Mouse (Mus musculus): ENCODE data around the gene Smyd3.

Gene Smyd3

GRCm38 (mm10) chr1:179419091-179419490 lies 98.8 kb downstream of the Smyd3 start:
- in situ Hi-C loops (cut with MboI; ENCODE audit: unreplicated experiment in 2 of 2): no loop called here

- in situ Hi-C loops (cut with MboI; ENCODE audit: unreplicated experiment in 2 of 2): no loop called here
Observed at GRCm38 (mm10) chr1:179408086-179408485, 109.8 kb downstream of the Smyd3 start.

- in situ Hi-C loops (cut with MboI; ENCODE audit: unreplicated experiment in 2 of 2): no loop called here
Observed at GRCm38 (mm10) chr1:179400835-179401234, 117.0 kb downstream of the Smyd3 start.

- in situ Hi-C loops (cut with MboI; ENCODE audit: unreplicated experiment in 2 of 2): no loop called here
Observed at GRCm38 (mm10) chr1:179398639-179399038, 119.2 kb downstream of the Smyd3 start.

- in situ Hi-C loops (cut with MboI; ENCODE audit: unreplicated experiment in 2 of 2): no loop called here
Observed at GRCm38 (mm10) chr1:179386237-179386975, 131.4 kb downstream of the Smyd3 start.

GRCm38 (mm10) chr1:179385691-179386090 lies 132.2 kb downstream of the Smyd3 start:
- in situ Hi-C loops (cut with MboI; ENCODE audit: unreplicated experiment in 2 of 2): no loop called here

GRCm38 (mm10) chr1:179384296-179384695 lies 133.5 kb downstream of the Smyd3 start:
- in situ Hi-C loops (cut with MboI; ENCODE audit: unreplicated experiment in 2 of 2): no loop called here

- in situ Hi-C loops (cut with MboI; ENCODE audit: unreplicated experiment in 2 of 2): no loop called here
Observed at GRCm38 (mm10) chr1:179378102-179378501, 139.7 kb downstream of the Smyd3 start.

GRCm38 (mm10) chr1:179374987-179375386 lies 142.9 kb downstream of the Smyd3 start:
- in situ Hi-C loops (cut with MboI; ENCODE audit: unreplicated experiment in 2 of 2): no loop called here

GRCm38 (mm10) chr1:179373911-179374310 lies 143.9 kb downstream of the Smyd3 start:
- in situ Hi-C loops (cut with MboI; ENCODE audit: unreplicated experiment in 2 of 2): no loop called here

- in situ Hi-C loops (cut with MboI; ENCODE audit: unreplicated experiment in 2 of 2): no loop called here
Observed at GRCm38 (mm10) chr1:179371191-179371590, 146.7 kb downstream of the Smyd3 start.

- in situ Hi-C loops (cut with MboI; ENCODE audit: unreplicated experiment in 2 of 2): no loop called here
Observed at GRCm38 (mm10) chr1:179368426-179369010, 149.3 kb downstream of the Smyd3 start.

GRCm38 (mm10) chr1:179361481-179362466 lies 156.1 kb downstream of the Smyd3 start:
- in situ Hi-C loops (cut with MboI; ENCODE audit: unreplicated experiment in 2 of 2): no loop called here

- in situ Hi-C loops (cut with MboI; ENCODE audit: unreplicated experiment in 2 of 2): no loop called here
Observed at GRCm38 (mm10) chr1:179357111-179357510, 160.7 kb downstream of the Smyd3 start.

- in situ Hi-C loops (cut with MboI; ENCODE audit: unreplicated experiment in 2 of 2): no loop called here
Observed at GRCm38 (mm10) chr1:179354250-179354649, 163.6 kb downstream of the Smyd3 start.

- in situ Hi-C loops (cut with MboI; ENCODE audit: unreplicated experiment in 2 of 2): no loop called here
Observed at GRCm38 (mm10) chr1:179345318-179345925, 172.4 kb downstream of the Smyd3 start.

- in situ Hi-C loops (cut with MboI; ENCODE audit: unreplicated experiment in 2 of 2): no loop called here
Observed at GRCm38 (mm10) chr1:179343426-179343825, 174.4 kb downstream of the Smyd3 start.

- in situ Hi-C loops (cut with MboI; ENCODE audit: unreplicated experiment in 2 of 2): no loop called here
Observed at GRCm38 (mm10) chr1:179341589-179341988, 176.3 kb downstream of the Smyd3 start.

GRCm38 (mm10) chr1:179339066-179339465 lies 178.8 kb downstream of the Smyd3 start:
- in situ Hi-C loops (cut with MboI; ENCODE audit: unreplicated experiment in 2 of 2): no loop called here

GRCm38 (mm10) chr1:179337529-179337928 lies 180.3 kb downstream of the Smyd3 start:
- in situ Hi-C loops (cut with MboI; ENCODE audit: unreplicated experiment in 2 of 2): no loop called here

GRCm38 (mm10) chr1:179326965-179327308 lies 190.9 kb downstream of the Smyd3 start:
- in situ Hi-C loops (cut with MboI; ENCODE audit: unreplicated experiment in 2 of 2): no loop called here

Measured in v-Abl transformed pro-B cells (cell line).